Mouse (Mus musculus): ENCODE results near the gene Iyd.
A peak's percentile ranks its signal among the peaks of the same experiment; 100 is the strongest.

Iyd gene

DNA sequence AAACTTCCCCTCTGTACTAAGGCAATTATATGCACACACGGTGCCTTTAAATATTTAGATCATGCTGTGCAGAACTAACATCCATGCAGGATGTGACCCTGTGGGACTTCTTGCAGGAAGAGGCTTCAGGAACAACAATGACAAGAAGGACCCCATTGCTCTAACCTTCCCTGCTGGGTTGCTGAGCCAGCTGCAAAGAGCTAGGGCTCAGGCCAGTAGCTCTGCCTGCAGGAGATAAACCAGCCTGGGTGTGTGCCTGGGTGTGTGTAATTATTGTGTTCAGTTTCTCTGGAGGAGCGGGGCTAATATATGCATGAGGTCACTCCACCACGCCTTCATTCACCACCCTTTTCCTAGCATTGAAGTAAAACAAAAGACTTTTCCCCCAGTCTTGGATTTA, 51.8 kb downstream of the Iyd start:
- peak; percentile 82 for TF ChIP-seq GATA4 (IDR thresholded peaks at IDR 0.05; ENCODE audit: insufficient replicate concordance, low read length)

- no peak for TF ChIP-seq GATA4 (IDR thresholded peaks at IDR 0.05; ENCODE audit: insufficient replicate concordance, low read length)
Observed at GRCm38 (mm10) chr10:3596697-3597096, 56.7 kb downstream of the Iyd start.

DNA sequence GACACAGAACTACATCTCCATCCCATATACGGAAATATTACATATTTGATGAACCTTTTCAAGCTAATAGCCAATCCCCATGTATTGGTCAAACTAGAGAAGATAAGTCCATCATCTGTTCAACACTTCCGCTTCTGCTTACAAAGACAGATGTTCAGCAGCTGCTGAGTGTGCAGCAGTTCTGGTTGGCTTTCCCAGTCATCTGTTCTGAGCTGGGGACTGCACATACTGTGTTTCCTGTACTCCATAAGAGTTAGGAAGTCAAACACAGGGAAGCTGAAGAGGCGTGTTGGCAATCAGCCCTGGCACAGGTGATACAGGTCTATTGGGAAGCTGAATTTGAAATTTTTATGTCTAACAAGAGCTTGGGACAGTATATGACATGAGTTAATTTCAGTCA, 57.7 kb downstream of the Iyd start:
- TF ChIP-seq GATA4 (IDR thresholded peaks at IDR 0.05; ENCODE audit: insufficient replicate concordance, low read length): no peak

Measured in liver, adult (tissue).